ENCODE assay signal across 14 mouse cellular contexts in the genomic region with DNA sequence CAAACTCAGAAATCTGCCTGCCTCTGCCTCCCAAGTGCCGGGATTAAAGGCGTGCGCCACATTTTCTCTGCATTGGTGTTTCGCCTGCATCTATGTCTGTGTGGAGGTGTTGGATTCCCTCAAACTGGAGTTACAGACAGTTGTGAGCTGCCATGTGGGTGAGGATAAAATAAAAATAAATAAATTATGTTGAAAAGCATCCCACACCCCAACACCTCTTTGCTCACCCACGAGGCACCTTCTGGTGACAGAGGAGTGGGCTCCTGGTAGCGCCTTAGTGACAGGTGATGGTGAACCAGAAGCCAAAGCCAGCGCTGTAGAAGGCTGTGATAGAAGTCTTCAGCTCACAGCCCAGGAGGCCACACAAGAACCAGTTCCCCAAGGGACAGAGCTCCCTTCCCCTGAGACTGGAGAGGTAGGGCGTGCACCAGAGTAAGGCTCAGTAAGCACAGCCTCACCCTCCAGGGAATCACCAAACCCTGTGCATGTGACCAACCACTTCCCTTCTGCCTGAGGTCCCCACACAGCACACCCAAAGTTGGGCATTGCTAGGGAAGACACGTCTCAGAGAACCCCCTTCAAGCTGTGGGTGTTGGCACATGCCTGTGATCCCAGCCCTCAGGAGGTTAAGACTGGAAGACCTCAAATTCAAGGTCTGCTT. TPM values are rescaled to one million over a fixed set of nuclear protein-coding genes. Genes with fewer than 3 reads are reported as not detected.
DNase-seq lines count a peak whose midpoint lies in the region; ATAC-seq and TF ChIP-seq lines count a peak whose summit lies in the region.
"Had no signal": no experiment of that assay in that cellular context is flagged by ENCODE, and none has a peak within 500 bp of the region (broad histone marks: within the 10 kb centered on the region; RNA-seq: fewer than 3 reads in every experiment).

No protein-coding gene starts in this region.

- peak overlapping the region; percentile 55 for H3K27ac ChIP-seq in bone marrow, adult 2 months (ENCODE audit: control insufficient read depth, insufficient read depth, low read depth, low read length, poor library complexity)
- H3K27ac ChIP-seq: embryonic facial prominence, embryonic 13.5 days; hindbrain, embryonic 13.5 days had no signal

- DNase-seq in CD4-positive, CD25-positive, alpha-beta regulatory T cell, adult 2 months (ENCODE audit: low read depth, low spot score) = peak; percentile 49
- peak; percentile 60 to 65 for DNase-seq in lung, postnatal 4 days
- peak; percentile 96 for DNase-seq in spleen, postnatal 36 days (ENCODE audit: low spot score in 2 of 2)
- no peak for DNase-seq in kidney, postnatal 25 days
- no peak for DNase-seq in urinary bladder, postnatal 14 days (ENCODE audit: low spot score)
- DNase-seq: cerebellum, adult 9-11 months had no signal

- H3K4me1 ChIP-seq in bone marrow, adult 2 months (ENCODE audit: control insufficient read depth, insufficient read depth, low read length) = peaks cover 31% of the 10 kb centered on the region
- H3K4me1 ChIP-seq: embryonic facial prominence, embryonic 13.5 days; hindbrain, embryonic 13.5 days had no signal

- no peak for TF ChIP-seq CTCF in bone marrow, adult 2 months (IDR thresholded peaks at IDR 0.05; ENCODE audit: control insufficient read depth, insufficient read depth, low read length)

- TF ChIP-seq POLR2A in bone marrow, adult 2 months (IDR thresholded peaks at IDR 0.05; ENCODE audit: borderline replicate concordance, control insufficient read depth, low read depth, low read length) = no peak

- no peak for ATAC-seq in frontal cortex, adult (ENCODE audit: low TSS enrichment)
- ATAC-seq: forebrain, embryonic 16.5 days; Patski had no signal

- no peak overlapping the region for H3K4me3 ChIP-seq in bone marrow, adult 2 months (replicated peaks; ENCODE audit: control insufficient read depth, low read depth, low read length)
- H3K4me3 ChIP-seq: embryonic facial prominence, embryonic 13.5 days; hindbrain, embryonic 13.5 days had no signal

- WGBS in bone marrow, adult 2 months = 61% methylated on average over 9 of the region's 9 CpGs

RNA-seq across cellular contexts. Expression of a gene that starts 6.7 kb away (rescaled TPM):
- not detected in 2 replicates for polyA plus RNA-seq in bone marrow, adult 2 months (2011; ENCODE audit: insufficient read depth, insufficient read length, low replicate concordance, missing spikeins)
- polyA plus RNA-seq: embryonic facial prominence, embryonic 13.5 days; forebrain, embryonic 16.5 days; hindbrain, embryonic 13.5 days; limb, embryonic 11.5 days; neural tube, embryonic 14.5 days; Patski had no signal

RNA-seq across cellular contexts. Expression of a gene that starts 16.9 kb away (rescaled TPM):
- 31.6 and 85.4 TPM in 2 replicates for polyA plus RNA-seq in bone marrow, adult 2 months (2011; ENCODE audit: insufficient read depth, insufficient read length, low replicate concordance, missing spikeins)

RNA-seq across cellular contexts. Expression of a gene that starts 36.4 kb away (rescaled TPM):
- 1.4 TPM in 1 of 2 replicates, not detected in the other for polyA plus RNA-seq in bone marrow, adult 2 months (2011; ENCODE audit: insufficient read depth, insufficient read length, low replicate concordance, missing spikeins)

RNA-seq across cellular contexts. Expression of a gene that starts 46.0 kb away (rescaled TPM):
- 32.3 and 59.7 TPM in 2 replicates for polyA plus RNA-seq in bone marrow, adult 2 months (2011; ENCODE audit: insufficient read depth, insufficient read length, low replicate concordance, missing spikeins)

Comparison
In these comparisons a context has a peak if more than half of its experiments do, and no peak if none do; other contexts are left out.
1. DNase-seq: peak in CD4-positive, CD25-positive, alpha-beta regulatory T cell, adult 2 months (single experiment), lung, postnatal 4 days (2 of 2) and spleen, postnatal 36 days (2 of 2); none in kidney, postnatal 25 days (0 of 2) and urinary bladder, postnatal 14 days (single experiment).